Mouse (Mus musculus) testis, adult 2 months (tissue): ENCODE results near the gene Cox8c. TPM values are rescaled to one million over a fixed set of nuclear protein-coding genes. Genes with fewer than 3 reads are reported as not detected.

Experiments
- H3K27ac ChIP-seq: fragments of 200-500 bp; 2 replicates; pipeline ENCODE4 v1.5.1; 2012; ENCODE audit warnings: low read depth, low read length; ENCODE audit not compliant: control insufficient read depth, insufficient read depth
- H3K27me3 ChIP-seq: fragments of 200-500 bp; 2 replicates; pipeline ENCODE4 v1.6.1; 2012; ENCODE audit warnings: mild to moderate bottlenecking, low read length, moderate library complexity; ENCODE audit not compliant: control insufficient read depth, insufficient read depth
- H3K36me3 ChIP-seq: fragments of 200-500 bp; 2 replicates; pipeline ENCODE4 v1.6.1; 2012; ENCODE audit warnings: mild to moderate bottlenecking, low read length; ENCODE audit not compliant: control insufficient read depth, insufficient read depth
- H3K4me1 ChIP-seq: fragments of 200-500 bp; 2 replicates; pipeline ENCODE4 v1.6.1; 2012; ENCODE audit warnings: low read length; ENCODE audit not compliant: control insufficient read depth, insufficient read depth
- H3K4me3 ChIP-seq: fragments of 200-500 bp; 2 replicates; pipeline ENCODE4 v1.5.1; 2012; ENCODE audit warnings: low read depth, mild to moderate bottlenecking, low read length, moderate library complexity, mixed read lengths; ENCODE audit not compliant: control insufficient read depth
- CTCF ChIP-seq: fragments of 200-500 bp; IDR thresholded peaks from 2 replicates; pipeline ENCODE4 v1.5.1; 2012; ENCODE audit warnings: low read depth, mild to moderate bottlenecking, inconsistent platforms, low read length, moderate library complexity; ENCODE audit not compliant: control insufficient read depth, insufficient read depth, insufficient replicate concordance
- POLR2A ChIP-seq: fragments of 200-500 bp; IDR thresholded peaks from 2 replicates; pipeline ENCODE4 v1.6.1; 2012; ENCODE audit warnings: low read depth, mild to moderate bottlenecking, inconsistent platforms, low read length, moderate library complexity; ENCODE audit not compliant: control insufficient read depth
- polyA plus RNA-seq: library from polyadenylated mRNA; depleted of rRNA; stranded (reverse); fragments of >200 nt; gene quantifications from 2 replicates; pipeline ENCODE4 v1.2.3, GENCODE M21; 2012

The Cox8c gene
- polyA plus RNA-seq, 1 experiment: 485 TPM

DNA sequence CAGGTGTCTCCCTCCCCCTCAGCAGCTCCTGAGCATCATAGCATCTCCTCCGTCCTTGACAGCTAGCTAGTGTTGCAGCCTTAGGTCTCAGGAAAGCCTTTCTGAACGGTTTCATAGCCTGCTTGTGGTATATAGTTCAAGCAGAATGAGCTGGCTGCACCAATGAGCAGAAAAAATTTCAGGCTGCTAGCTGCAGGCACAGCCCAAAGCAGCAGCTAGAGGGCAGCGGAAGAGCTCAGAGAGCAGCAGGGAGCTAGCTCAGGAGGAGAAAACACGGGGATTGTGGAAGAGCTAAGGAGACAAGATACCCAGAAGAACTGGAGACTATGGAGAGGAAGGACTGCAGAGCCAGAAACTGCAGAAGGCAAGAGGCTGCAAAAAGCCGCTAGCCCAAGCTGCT, 13.4 kb upstream of the Cox8c start:
- peak; percentile 61; the same call in 1 of the 2 replicates for TF ChIP-seq CTCF
- TF ChIP-seq POLR2A: no peak
- Histone ChIP-seq H3K4me3 (no peak overlapping the region), H3K4me1 (no peaks in the 10 kb centered on the region), H3K36me3 (no peaks in the 10 kb centered on the region), H3K27ac (no peak overlapping the region), H3K27me3 (no peaks in the 10 kb centered on the region)

DNA sequence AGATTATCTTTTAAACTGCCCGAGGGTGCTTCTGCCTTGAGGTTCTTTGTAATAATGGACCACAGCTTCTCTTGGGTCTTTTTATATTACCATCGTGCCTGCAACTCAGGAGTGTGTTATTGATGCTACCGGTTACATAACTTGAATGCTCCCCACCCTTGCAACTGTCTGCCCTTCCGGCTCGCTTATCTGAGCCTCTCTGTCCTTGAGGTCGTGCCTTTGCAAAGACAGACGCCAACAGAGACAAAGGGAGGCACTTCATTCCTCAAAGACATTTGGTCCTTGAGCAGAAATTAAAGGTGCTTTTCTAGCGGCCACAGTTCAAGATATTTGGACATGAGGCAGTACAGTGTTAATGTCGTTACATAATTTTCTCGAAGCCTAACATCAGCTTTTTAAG, 11.8 kb upstream of the Cox8c start:
- H3K4me3 ChIP-seq: no peak overlapping the region
- no peak overlapping the region for H3K27ac ChIP-seq
- no peaks in the 10 kb centered on the region for H3K36me3 ChIP-seq
- no peaks in the 10 kb centered on the region for H3K27me3 ChIP-seq
- no peaks in the 10 kb centered on the region for H3K4me1 ChIP-seq
- TF ChIP-seq POLR2A (no peak), CTCF (no peak)

DNA sequence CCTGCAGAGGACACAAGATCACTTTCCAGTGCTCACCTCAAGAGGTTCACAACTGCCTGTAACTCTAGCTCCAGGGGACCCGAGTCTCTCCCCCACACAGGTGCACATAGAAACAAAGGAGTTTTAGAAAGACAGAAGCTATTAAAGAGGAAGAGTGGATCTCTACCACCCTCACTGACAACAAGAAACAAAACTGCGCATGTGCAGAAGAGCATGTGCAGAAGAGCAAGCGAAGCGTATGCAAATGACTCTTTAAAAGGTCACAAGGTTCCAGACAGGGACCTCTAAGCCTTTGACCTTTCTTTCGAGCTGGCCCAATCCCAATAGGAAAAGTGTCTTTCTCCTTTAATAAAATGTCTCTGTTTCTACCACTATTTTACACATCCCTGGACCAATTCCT, 10.5 kb upstream of the Cox8c start:
- Histone ChIP-seq H3K27me3 (no peaks in the 10 kb centered on the region), H3K4me1 (no peaks in the 10 kb centered on the region), H3K4me3 (no peak overlapping the region), H3K36me3 (no peaks in the 10 kb centered on the region), H3K27ac (no peak overlapping the region)
- TF ChIP-seq POLR2A (no peak), CTCF (no peak)

DNA sequence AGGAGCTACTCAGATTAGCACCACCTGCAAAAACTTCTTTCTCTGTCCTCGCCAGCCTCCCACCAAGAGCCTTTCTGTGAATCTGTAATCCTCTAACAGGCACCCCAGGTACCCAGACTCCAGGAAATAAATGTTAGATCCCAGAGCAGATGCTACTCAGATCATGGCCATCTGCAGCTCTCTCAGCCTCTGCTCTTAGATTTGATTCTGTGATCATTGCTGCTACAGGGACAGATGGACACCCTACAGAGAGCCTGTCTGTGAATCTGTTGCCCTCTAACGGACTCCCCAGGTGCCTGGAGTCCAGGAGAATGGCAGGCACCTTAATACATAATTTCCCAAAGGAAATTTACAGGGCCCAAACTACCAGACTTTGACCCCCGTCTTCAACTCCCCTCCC, 9.1 kb downstream of the Cox8c start:
- Histone ChIP-seq H3K4me3 (no peak overlapping the region), H3K27me3 (no peaks in the 10 kb centered on the region), H3K27ac (no peak overlapping the region), H3K4me1 (no peaks in the 10 kb centered on the region), H3K36me3 (no peaks in the 10 kb centered on the region)
- TF ChIP-seq POLR2A: no peak
- no peak for TF ChIP-seq CTCF

DNA sequence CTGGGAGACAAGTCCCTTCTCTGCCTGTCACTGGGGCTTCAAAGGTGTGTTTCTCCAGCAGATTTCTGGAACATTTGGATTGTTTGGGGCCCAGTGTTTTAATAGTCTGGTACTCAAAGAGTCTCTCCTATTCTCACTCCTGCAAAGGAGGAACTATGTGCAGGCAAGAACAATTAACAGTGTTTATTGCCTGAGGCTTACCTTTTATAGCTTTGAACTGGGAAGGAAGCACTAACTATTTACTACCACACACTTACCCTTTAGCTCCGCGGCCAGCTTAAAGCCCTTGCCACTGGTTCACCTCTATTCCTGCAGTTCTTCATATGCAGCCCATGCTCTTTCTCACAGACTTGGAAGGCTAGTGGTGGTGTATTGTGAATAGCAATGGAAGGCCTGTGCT, 17.0 kb downstream of the Cox8c start:
- H3K4me3 ChIP-seq: no peak overlapping the region
- TF ChIP-seq POLR2A (no peak), CTCF (no peak)
- H3K27ac ChIP-seq: no peak overlapping the region
- H3K36me3 ChIP-seq: no peaks in the 10 kb centered on the region
- no peaks in the 10 kb centered on the region for H3K27me3 ChIP-seq
- no peaks in the 10 kb centered on the region for H3K4me1 ChIP-seq

DNA sequence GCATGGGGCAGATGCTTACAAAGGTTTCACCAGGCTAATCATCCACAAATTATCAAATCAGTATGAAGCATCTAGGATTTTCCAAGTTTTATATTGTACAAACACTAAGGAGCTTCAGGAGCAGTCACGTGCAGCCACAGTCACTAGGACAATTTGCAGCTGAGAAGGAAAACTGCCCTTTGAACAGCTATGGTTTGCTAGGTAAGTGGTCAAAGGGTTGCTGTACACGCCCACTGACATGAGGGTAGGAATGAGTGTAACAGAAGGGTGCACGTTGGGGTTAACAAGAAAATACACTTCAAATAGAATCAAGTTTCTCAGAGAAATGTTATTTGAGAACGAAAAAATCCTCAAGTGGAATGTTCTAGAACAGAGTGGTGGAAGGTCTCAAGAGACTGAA, 30.6 kb downstream of the Cox8c start:
- Histone ChIP-seq H3K36me3 (no peaks in the 10 kb centered on the region), H3K4me3 (no peak overlapping the region), H3K4me1 (no peaks in the 10 kb centered on the region), H3K27ac (no peak overlapping the region), H3K27me3 (no peaks in the 10 kb centered on the region)
- TF ChIP-seq CTCF: no peak
- no peak for TF ChIP-seq POLR2A

DNA sequence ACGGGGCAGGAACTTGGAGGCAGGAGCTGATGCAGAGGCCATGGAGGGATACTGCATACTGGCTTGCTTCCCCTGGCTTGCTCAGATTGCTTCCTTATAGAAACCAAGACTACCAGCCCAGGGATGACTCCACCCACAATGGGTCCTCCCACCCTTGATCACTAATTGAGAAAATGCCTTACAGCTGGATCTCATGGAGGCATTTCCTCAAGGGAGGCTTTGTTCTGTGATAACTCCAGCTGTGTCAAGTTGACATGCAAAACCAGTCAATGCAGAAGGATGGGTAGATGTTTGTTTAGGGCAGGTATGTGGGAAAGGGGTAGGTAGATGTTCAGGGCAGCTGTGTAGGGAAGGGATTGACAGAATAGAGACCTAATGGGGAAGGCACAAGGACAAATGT, 31.2 kb downstream of the Cox8c start:
- Histone ChIP-seq H3K27me3 (no peaks in the 10 kb centered on the region), H3K27ac (no peak overlapping the region), H3K36me3 (no peaks in the 10 kb centered on the region), H3K4me3 (no peak overlapping the region), H3K4me1 (no peaks in the 10 kb centered on the region)
- TF ChIP-seq POLR2A: no peak
- TF ChIP-seq CTCF: no peak

DNA sequence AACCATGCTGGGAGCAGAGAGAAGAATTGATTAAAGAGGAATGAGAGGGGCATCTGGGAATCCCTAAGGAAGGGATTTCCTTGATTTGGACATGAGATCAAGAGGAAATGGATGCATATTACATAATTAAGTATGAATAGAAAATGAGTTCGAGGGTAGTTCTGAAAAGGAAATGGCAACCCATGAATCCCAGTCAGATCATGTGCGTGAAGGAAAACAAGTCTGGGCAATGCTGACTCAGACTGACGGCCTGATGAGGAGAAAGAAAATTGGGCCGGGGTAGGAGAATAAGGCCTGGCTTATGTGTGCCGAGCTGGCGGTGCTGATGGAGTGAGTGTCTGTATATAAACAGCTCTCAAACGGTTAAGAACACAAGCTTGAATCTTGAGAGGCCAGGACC, 31.7 kb downstream of the Cox8c start:
- Histone ChIP-seq H3K4me3 (no peak overlapping the region), H3K27ac (no peak overlapping the region), H3K36me3 (no peaks in the 10 kb centered on the region), H3K27me3 (no peaks in the 10 kb centered on the region), H3K4me1 (no peaks in the 10 kb centered on the region)
- TF ChIP-seq POLR2A (no peak), CTCF (no peak)
